ENCODE assay signal across 8 mouse cellular contexts in the genomic region with DNA sequence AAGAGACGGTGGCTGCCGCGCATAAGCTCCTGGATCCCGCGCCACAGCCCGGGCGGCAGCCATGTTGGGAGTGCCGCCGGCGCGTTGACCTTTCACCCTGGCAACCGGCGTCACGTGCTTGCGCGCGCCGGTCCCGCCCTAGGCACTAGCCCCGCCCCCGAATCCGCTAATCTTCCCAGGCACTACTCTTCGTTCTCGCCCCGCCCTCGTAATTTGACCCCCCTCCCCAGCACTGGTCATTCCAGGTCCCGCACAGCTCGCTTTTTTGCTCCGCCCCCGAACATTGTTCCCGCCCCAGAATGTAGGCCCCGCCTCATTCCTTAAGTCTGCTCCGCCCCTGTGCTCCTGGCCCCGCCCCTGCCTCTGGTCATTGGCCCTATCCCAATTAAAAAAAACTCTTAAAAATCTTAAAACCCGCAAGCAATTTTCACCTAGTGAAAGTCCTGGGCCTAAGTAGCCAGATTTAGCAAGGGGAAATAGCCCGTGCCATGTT. TPM values are rescaled to one million over a fixed set of nuclear protein-coding genes. Genes with fewer than 3 reads are reported as not detected.
DNase-seq lines count a peak whose midpoint lies in the region; ATAC-seq and TF ChIP-seq lines count a peak whose summit lies in the region.

A gene (minus strand): TSS at position 236 of the 493 bp plus-strand sequence.

- no peaks in the 10 kb centered on the region for H3K27me3 ChIP-seq in Patski
- H3K27me3 ChIP-seq in hindbrain, embryonic 13.5 days: no peaks in the 10 kb centered on the region

- H3K9me3 ChIP-seq in hindbrain, embryonic 13.5 days: no peaks in the 10 kb centered on the region

- in situ Hi-C loops in Patski (cut with MboI; ENCODE audit: low pct_unique_long_range_greater_than_20kb): no loop called here

- H3K27ac ChIP-seq in hindbrain, embryonic 13.5 days: peak within 1 kb of the TSS; percentile 88

- H3K36me3 ChIP-seq in hindbrain, embryonic 13.5 days: no peaks in the 10 kb centered on the region

- H3K4me3 ChIP-seq in hindbrain, embryonic 13.5 days: peak within 1 kb of the TSS; percentile 90

- WGBS in hindbrain, embryonic 13.5 days: 2% methylated on average over 36 of the region's 36 CpGs

- peak; percentile 76 for ATAC-seq in Patski
- peak; percentile 81 for ATAC-seq in hindbrain, embryonic 13.5 days (ENCODE audit: low FRiP score)

- POLR2A ChIA-PET in Patski (lab: Charles Lee): interaction anchor here (0.7 kb wide), 1 partner anchor 76 kb away, joined by 3 read pairs; no protein-coding TSS in a partner anchor

- H3K4me1 ChIP-seq in hindbrain, embryonic 13.5 days (replicated peaks): peaks cover 32% of the 10 kb centered on the region

- CTCF ChIA-PET in Patski (lab: Charles Lee): interaction anchor here (1.2 kb wide), 1 partner anchor 84 kb away, joined by 3 read pairs; no protein-coding TSS in a partner anchor

- H3K4me2 ChIP-seq in hindbrain, embryonic 13.5 days: peak within 1 kb of the TSS; percentile 82

- DNase-seq in Patski (ENCODE audit: low read depth, low spot score): peak; percentile 62
- DNase-seq in cerebellum, postnatal 14 days: peak; percentile 93 to 95
- DNase-seq in frontal cortex, postnatal 14 days (ENCODE audit: low spot score in 2 of 2): peak; percentile 75 to 83
- peak; percentile 77 to 78 for DNase-seq in layer of hippocampus, postnatal 25 days (ENCODE audit: extremely low spot score in 1 of 2, low spot score in 1 of 2)
- peak; percentile 92 for DNase-seq in lung, postnatal 25 days (ENCODE audit: low spot score)
- DNase-seq in retina, embryonic 14.5 days (ENCODE audit: low spot score): peak; percentile 98
- DNase-seq in thymus, postnatal 4 days: peak; percentile 93

- no peak for TF ChIP-seq CTCF in Patski (IDR thresholded peaks at IDR 0.05)

- H3K9ac ChIP-seq in hindbrain, embryonic 13.5 days: peak within 1 kb of the TSS; percentile 90

RNA-seq across cellular contexts. Expression of the gene that starts here (rescaled TPM):
- polyA plus RNA-seq in Patski (2021): 35.9 TPM
- polyA plus RNA-seq in hindbrain, embryonic 13.5 days (2015; fragmentation: Nextera tagmentation; extraction: Ambion mirVana): 13.2 and 13.9 TPM in 2 replicates
- 10 to 100 TPM; 24.5 to 25.3 TPM for total RNA-seq in layer of hippocampus, postnatal 25 days (2021)

Comparison
In these comparisons a context has a peak if more than half of its experiments do, and no peak if none do; other contexts are left out.
1. Peak in every context shown above with its lines: DNase-seq, ATAC-seq, H3K4me3 ChIP-seq and H3K27ac ChIP-seq.